Mouse (Mus musculus): ENCODE measurements at regions not wholly inside any gene's neighbourhood (a gene's known extent, or its start where the extent isn't known, plus 50 kb on each side); places are given as distances from the start of the nearest gene placed in this dataset.

- TF ChIP-seq EP300 (IDR thresholded peaks at IDR 0.05; ENCODE audit: low read depth) (no peak), CTCF (IDR thresholded peaks at IDR 0.05; ENCODE audit: low read depth) (no peak)
Measured at GRCm38 (mm10) chr6:143445834-143446552, 279.0 kb downstream of the Etnk1 start.

All from liver, postnatal 0 days (tissue).